Mouse (Mus musculus) large intestine, adult 2 months (tissue): Measurements from ENCODE around the gene Basp1. TPM values are rescaled to one million over a fixed set of nuclear protein-coding genes. Genes with fewer than 3 reads are reported as not detected.
A peak's percentile ranks its signal among the peaks of the same experiment; 100 is the strongest.

Experiments used
- DNase-seq: peaks from one replicate; pipeline ENCODE4 v3.0.0-alpha.2; 2012; ENCODE audit warnings: low read depth, low spot score
- WGBS: fragments of 180-500 bp; shearing (Covaris S2); methylation state at CpG from one replicate; pipeline ENCODE4 v1.1.7; 2018; 5-methylcytosine and 5-hydroxymethylcytosine counted together
- polyA plus RNA-seq: library from polyadenylated mRNA; depleted of rRNA; stranded (reverse); fragments of >200 nt; gene quantifications from 2 replicates; pipeline ENCODE4 v1.2.3, GENCODE M21; 2012

The Basp1 gene
- polyA plus RNA-seq, 1 experiment = 4.4 TPM

GRCm38 (mm10) chr15:25428551-25428950 lies 15.0 kb upstream of the Basp1 start:
- peak; percentile 13 for DNase-seq
- 18% methylated on average over 7 of the region's 7 CpGs for WGBS

GRCm38 (mm10) chr15:25420266-25420665 lies 6.7 kb upstream of the Basp1 start:
- DNase-seq = no peak
- WGBS = 67% methylated on average over 9 of the region's 9 CpGs

GRCm38 (mm10) chr15:25416367-25416766 lies 2.8 kb upstream of the Basp1 start:
- WGBS = 59% methylated on average over 6 of the region's 6 CpGs

GRCm38 (mm10) chr15:25415958-25416357 lies 2.4 kb upstream of the Basp1 start:
- WGBS = 75% methylated on average over 4 of the region's 4 CpGs

More at GRCm38 (mm10) chr15:25416367-25416766, 2.8 kb upstream of the Basp1 start:
- no peak for DNase-seq

GRCm38 (mm10) chr15:25414747-25415119 lies 1.2 kb upstream of the Basp1 start:
- DNase-seq = peak; percentile 56
- WGBS = under 1% methylated on average over 14 of the region's 14 CpGs

More at GRCm38 (mm10) chr15:25415958-25416357, 2.4 kb upstream of the Basp1 start:
- no peak for DNase-seq

GRCm38 (mm10) chr15:25414011-25414746 lies 615 bp upstream of the Basp1 start:
- 2% methylated on average over 36 of the region's 36 CpGs for WGBS
- no peak for DNase-seq

GRCm38 (mm10) chr15:25412761-25413261 lies 753 bp downstream of the Basp1 start:
- 2% methylated on average over 35 of the region's 35 CpGs for WGBS
- no peak for DNase-seq

GRCm38 (mm10) chr15:25412171-25412641 lies 1.4 kb downstream of the Basp1 start:
- WGBS = 1% methylated on average over 25 of the region's 25 CpGs
- DNase-seq = no peak

- DNase-seq = no peak
- 73% methylated on average over 7 of the region's 7 CpGs for WGBS
These were observed 2.1 kb downstream of the Basp1 start for GRCm38 (mm10) chr15:25411461-25411860.

GRCm38 (mm10) chr15:25405926-25406325 lies 7.6 kb downstream of the Basp1 start:
- no peak for DNase-seq
- WGBS = 53% methylated on average over 5 of the region's 5 CpGs

- no peak for DNase-seq
- WGBS = 86% methylated on average over 7 of the region's 7 CpGs
These were observed 9.7 kb downstream of the Basp1 start for GRCm38 (mm10) chr15:25403879-25404278.

- 69% methylated on average over 3 of the region's 3 CpGs for WGBS
- DNase-seq = no peak
These were observed 11.6 kb downstream of the Basp1 start for GRCm38 (mm10) chr15:25402001-25402400.

GRCm38 (mm10) chr15:25400276-25400675 lies 13.3 kb downstream of the Basp1 start:
- DNase-seq = no peak
- WGBS = 78% methylated on average over 8 of the region's 8 CpGs

- WGBS = 71% methylated on average over 9 of the region's 9 CpGs
- no peak for DNase-seq
These were observed 17.5 kb downstream of the Basp1 start for GRCm38 (mm10) chr15:25395912-25396590.

- DNase-seq = no peak
- WGBS = 43% methylated on average over 4 of the region's 4 CpGs
These were observed 21.0 kb downstream of the Basp1 start for GRCm38 (mm10) chr15:25392525-25393099.

GRCm38 (mm10) chr15:25391210-25391609 lies 22.4 kb downstream of the Basp1 start:
- DNase-seq = no peak
- 83% methylated on average over 5 of the region's 5 CpGs for WGBS

GRCm38 (mm10) chr15:25387572-25387971 lies 26.0 kb downstream of the Basp1 start:
- DNase-seq = no peak
- 84% methylated on average over 6 of the region's 6 CpGs for WGBS

GRCm38 (mm10) chr15:25380051-25380450 lies 33.5 kb downstream of the Basp1 start:
- 70% methylated on average over 5 of the region's 5 CpGs for WGBS
- DNase-seq = no peak

- WGBS = 90% methylated on average over 8 of the region's 8 CpGs
- no peak for DNase-seq
These were observed 34.9 kb downstream of the Basp1 start for GRCm38 (mm10) chr15:25378707-25379106.

- DNase-seq = no peak
These were observed 36.6 kb downstream of the Basp1 start for GRCm38 (mm10) chr15:25376914-25377313.

More at GRCm38 (mm10) chr15:25376914-25377313, 36.6 kb downstream of the Basp1 start:
- 62% methylated on average over 3 of the region's 3 CpGs for WGBS
